Mouse (Mus musculus): ENCODE results near the gene Mmab. TPM values are rescaled to one million over a fixed set of nuclear protein-coding genes. Genes with fewer than 3 reads are reported as not detected.

Mmab gene
- 35.8 and 36.9 TPM in 2 replicates for polyA plus RNA-seq (2015; fragmentation: Nextera tagmentation; extraction: Ambion mirVana)

DNA sequence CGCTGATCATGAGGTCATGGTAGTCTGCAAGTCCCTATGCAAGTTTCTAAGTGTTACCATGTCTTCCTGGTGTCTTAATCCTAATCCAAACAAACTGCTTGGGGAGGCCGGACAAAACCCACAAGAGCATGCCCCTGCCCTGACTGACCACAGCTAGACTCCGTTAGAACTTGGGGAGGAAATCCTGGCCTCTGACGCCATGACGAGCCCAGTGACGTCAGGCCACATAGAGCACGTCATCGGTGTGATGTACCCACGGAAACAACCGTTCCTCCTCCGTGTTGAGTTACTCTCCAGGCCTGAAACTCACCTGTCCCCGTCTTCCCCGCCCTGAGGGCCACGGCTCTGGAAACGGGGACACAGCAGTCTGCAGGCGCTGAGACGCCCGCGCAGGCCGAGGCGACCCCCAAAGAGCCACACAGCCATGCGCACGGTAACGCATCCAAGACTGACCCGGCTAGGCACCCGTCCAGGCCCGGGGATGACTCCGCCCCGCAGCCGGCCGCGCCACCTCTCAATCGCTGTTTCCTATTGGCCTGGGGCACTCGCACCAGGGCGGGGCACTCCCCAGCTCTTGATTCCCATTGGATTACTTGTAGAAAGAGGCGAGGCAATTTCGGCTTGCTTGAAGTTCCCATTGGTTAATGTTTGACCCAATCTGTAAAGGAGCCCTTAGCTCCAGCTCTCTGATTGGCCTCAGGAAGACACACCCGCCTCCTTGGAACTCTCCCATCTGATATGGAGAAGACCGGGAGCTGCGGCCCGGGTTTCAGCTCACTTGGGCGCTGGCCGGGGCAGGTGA lies at the start of gene Mmab, which contains the start of gene Mvk:
Mmab (minus strand) TSS at position 495 of the 802 bp plus-strand sequence.
Mvk (plus strand) TSS at position 704 of the 802 bp plus-strand sequence.
- peak within 1 kb of the TSS; percentile 96 for H3K4me3 ChIP-seq (ENCODE audit: low read length)
- peak; percentile 98 for ATAC-seq (ENCODE audit: low FRiP score, low TSS enrichment)
- 2% methylated on average over 43 of the region's 43 CpGs for WGBS
- peak within 1 kb of the TSS; percentile 75 for H3K27ac ChIP-seq (ENCODE audit: low read length)
- peaks cover 17% of the 10 kb centered on the region; the same call in 1 of the 2 replicates for H3K36me3 ChIP-seq (ENCODE audit: insufficient read depth, low read length)
- H3K9ac ChIP-seq (replicated peaks; ENCODE audit: low read length) = peak within 1 kb of the TSS; percentile 90
- H3K9me3 ChIP-seq (ENCODE audit: low read length) = no peaks in the 10 kb centered on the region
- peak within 1 kb of the TSS; percentile 89 for H3K4me2 ChIP-seq (replicated peaks; ENCODE audit: low read depth, low read length)
- no peaks in the 10 kb centered on the region for H3K27me3 ChIP-seq (ENCODE audit: insufficient read depth, low read length)
- H3K4me1 ChIP-seq (ENCODE audit: insufficient read depth, low read length) = peaks cover 14% of the 10 kb centered on the region

DNA sequence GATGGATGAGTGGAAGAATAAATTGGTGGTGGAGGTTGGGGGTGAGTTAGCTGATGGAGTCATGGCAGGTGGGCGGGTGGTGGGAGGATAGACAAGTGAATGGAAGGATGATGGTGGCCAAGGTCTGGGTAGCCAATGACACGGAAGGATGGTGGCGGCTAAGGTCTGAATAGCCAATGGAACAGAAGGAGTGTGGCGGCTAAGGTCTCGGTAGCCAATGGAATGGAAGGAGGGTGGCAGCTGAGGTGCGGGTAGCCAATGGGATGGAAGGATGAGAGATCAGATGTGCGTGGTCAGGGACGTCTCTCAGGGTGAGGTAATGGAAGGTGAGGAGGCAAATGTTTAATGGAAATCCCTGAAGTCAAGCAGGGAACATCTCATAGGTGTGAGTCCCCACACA lies 46.4 kb upstream of the Mmab start:
- Histone ChIP-seq H3K9me3 (ENCODE audit: low read length) (0 out of 2 replicates have a peak, but pooled peaks cover 2% of the 10 kb centered on the region), H3K27me3 (ENCODE audit: insufficient read depth, low read length) (no peaks in the 10 kb centered on the region), H3K4me2 (replicated peaks; ENCODE audit: low read depth, low read length) (no peak overlapping the region), H3K4me3 (ENCODE audit: low read length) (no peak overlapping the region), H3K4me1 (ENCODE audit: insufficient read depth, low read length) (0 out of 2 replicates have a peak, but pooled peaks cover 3% of the 10 kb centered on the region), H3K36me3 (ENCODE audit: insufficient read depth, low read length) (no peaks in the 10 kb centered on the region), H3K9ac (replicated peaks; ENCODE audit: low read length) (no peak overlapping the region), H3K27ac (ENCODE audit: low read length) (no peak overlapping the region)
- 95% methylated on average over 8 of the region's 8 CpGs for WGBS
- ATAC-seq (ENCODE audit: low FRiP score, low TSS enrichment) = no peak

DNA sequence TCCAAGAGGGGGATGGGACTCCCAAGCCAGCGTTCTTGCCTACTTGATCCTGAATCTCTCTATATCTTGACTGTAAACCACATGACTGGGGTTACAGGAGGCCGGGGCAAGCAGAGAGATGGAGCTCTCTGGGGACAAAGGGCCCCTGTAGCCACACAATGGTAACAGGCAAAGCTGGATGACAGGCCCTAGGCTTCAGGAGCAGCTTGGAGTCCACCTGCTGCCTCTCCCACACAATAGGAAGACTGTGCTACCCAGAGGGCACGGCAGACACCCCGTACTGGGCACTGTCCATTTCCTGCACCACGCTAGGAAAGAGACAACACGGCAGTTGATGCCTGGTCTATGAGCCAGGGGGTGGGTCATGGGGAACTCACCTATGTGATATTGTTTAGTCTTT lies 45.7 kb upstream of the Mmab start:
- no peak overlapping the region for H3K4me2 ChIP-seq (replicated peaks; ENCODE audit: low read depth, low read length)
- H3K27ac ChIP-seq (ENCODE audit: low read length) = no peak overlapping the region
- ATAC-seq (ENCODE audit: low FRiP score, low TSS enrichment) = no peak
- H3K9me3 ChIP-seq (ENCODE audit: low read length) = 0 out of 2 replicates have a peak, but pooled peaks cover 2% of the 10 kb centered on the region
- H3K27me3 ChIP-seq (ENCODE audit: insufficient read depth, low read length) = no peaks in the 10 kb centered on the region
- H3K9ac ChIP-seq (replicated peaks; ENCODE audit: low read length) = no peak overlapping the region
- no peak overlapping the region for H3K4me3 ChIP-seq (ENCODE audit: low read length)
- 89% methylated on average over 6 of the region's 6 CpGs for WGBS
- no peaks in the 10 kb centered on the region for H3K36me3 ChIP-seq (ENCODE audit: insufficient read depth, low read length)
- H3K4me1 ChIP-seq (ENCODE audit: insufficient read depth, low read length) = 0 out of 2 replicates have a peak, but pooled peaks cover 3% of the 10 kb centered on the region

DNA sequence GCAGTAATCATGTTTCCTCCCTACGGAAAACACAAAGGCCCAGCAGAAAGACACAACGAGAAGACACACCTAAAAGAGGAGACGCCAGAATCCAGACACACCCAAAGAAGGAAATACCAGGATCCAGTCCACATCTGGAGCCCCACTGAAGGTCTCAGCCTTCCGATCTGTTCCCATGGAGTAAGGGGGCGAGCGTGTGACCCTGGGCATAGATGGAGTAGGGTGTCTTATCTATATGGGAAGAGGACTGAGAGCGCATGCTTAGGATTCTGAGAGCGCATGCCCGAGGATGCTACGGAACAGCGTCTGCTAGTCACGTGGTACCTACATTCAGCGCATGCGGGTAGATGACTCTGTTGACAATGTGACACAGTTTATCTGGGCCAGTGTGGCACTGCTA lies 41.8 kb upstream of the Mmab start:
- WGBS = 91% methylated on average over 14 of the region's 14 CpGs

DNA sequence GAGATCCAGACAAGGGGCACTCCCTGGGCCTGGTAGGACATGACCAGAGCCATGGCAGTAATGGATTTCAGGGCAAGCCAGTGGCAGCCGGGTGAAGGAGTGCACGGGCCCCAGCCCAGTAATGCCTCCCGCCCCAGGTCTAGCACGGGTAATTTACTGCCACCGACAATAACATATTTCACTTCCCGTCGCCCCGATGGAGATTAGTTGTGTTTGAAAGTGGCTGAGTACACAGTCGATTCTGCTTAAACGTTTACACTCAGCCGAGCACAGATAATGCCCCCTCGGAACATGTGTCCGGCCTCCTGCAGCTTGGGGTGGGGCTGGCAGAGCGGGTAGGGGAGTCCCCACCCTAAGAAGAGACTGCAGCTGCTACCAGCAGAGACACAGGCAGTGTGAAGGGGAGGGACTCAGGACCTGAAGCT lies 38.7 kb upstream of the Mmab start:
- H3K36me3 ChIP-seq (ENCODE audit: insufficient read depth, low read length) = no peaks in the 10 kb centered on the region
- H3K4me3 ChIP-seq (ENCODE audit: low read length) = no peak overlapping the region
- ATAC-seq (ENCODE audit: low FRiP score, low TSS enrichment) = 0 out of 2 replicates have a peak, but pooled peaks have one; percentile 31
- H3K9me3 ChIP-seq (ENCODE audit: low read length) = no peaks in the 10 kb centered on the region
- H3K9ac ChIP-seq (replicated peaks; ENCODE audit: low read length) = 0 out of 2 replicates have a peak overlapping the region, but pooled peaks have one; percentile 29
- WGBS = 6% methylated on average over 14 of the region's 14 CpGs
- H3K4me1 ChIP-seq (ENCODE audit: insufficient read depth, low read length) = peaks cover 7% of the 10 kb centered on the region; the same call in 1 of the 2 replicates
- no peak overlapping the region for H3K27ac ChIP-seq (ENCODE audit: low read length)
- peak overlapping the region; percentile 33; the same call in 1 of the 2 replicates for H3K4me2 ChIP-seq (replicated peaks; ENCODE audit: low read depth, low read length)
- no peaks in the 10 kb centered on the region for H3K27me3 ChIP-seq (ENCODE audit: insufficient read depth, low read length)

More for the DNA sequence above, 41.8 kb upstream of the Mmab start:
- no peak overlapping the region for H3K27ac ChIP-seq (ENCODE audit: low read length)
- H3K9me3 ChIP-seq (ENCODE audit: low read length) = no peaks in the 10 kb centered on the region
- H3K36me3 ChIP-seq (ENCODE audit: insufficient read depth, low read length) = no peaks in the 10 kb centered on the region
- H3K4me3 ChIP-seq (ENCODE audit: low read length) = no peak overlapping the region
- H3K4me2 ChIP-seq (replicated peaks; ENCODE audit: low read depth, low read length) = no peak overlapping the region
- ATAC-seq (ENCODE audit: low FRiP score, low TSS enrichment) = no peak
- H3K4me1 ChIP-seq (ENCODE audit: insufficient read depth, low read length) = peaks cover 9% of the 10 kb centered on the region; the same call in 1 of the 2 replicates
- H3K27me3 ChIP-seq (ENCODE audit: insufficient read depth, low read length) = no peaks in the 10 kb centered on the region
- no peak overlapping the region for H3K9ac ChIP-seq (replicated peaks; ENCODE audit: low read length)

DNA sequence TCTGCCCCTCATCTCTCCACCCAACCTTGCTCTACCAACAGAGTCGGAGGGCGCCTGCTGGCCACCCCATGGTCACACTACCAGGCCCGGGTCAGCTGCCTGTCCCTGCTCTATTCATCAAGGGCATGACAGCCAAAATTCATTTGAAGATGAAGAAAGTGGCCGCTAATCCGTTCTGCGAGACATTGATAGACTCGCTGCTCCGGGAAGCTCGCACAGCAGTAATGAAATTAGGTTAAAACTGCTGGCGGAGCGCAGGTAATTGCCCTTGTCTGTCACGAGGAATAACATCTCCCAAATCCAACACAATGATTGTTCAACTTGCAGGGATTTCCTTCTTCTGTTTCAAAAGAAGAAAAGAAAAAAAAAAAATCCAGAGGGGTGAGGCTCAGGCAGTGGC lies 34.4 kb upstream of the Mmab start:
- H3K4me2 ChIP-seq (replicated peaks; ENCODE audit: low read depth, low read length) = no peak overlapping the region
- no peak overlapping the region for H3K27ac ChIP-seq (ENCODE audit: low read length)
- H3K27me3 ChIP-seq (ENCODE audit: insufficient read depth, low read length) = no peaks in the 10 kb centered on the region
- H3K9me3 ChIP-seq (ENCODE audit: low read length) = no peaks in the 10 kb centered on the region
- no peak for ATAC-seq (ENCODE audit: low FRiP score, low TSS enrichment)
- H3K4me3 ChIP-seq (ENCODE audit: low read length) = no peak overlapping the region
- H3K36me3 ChIP-seq (ENCODE audit: insufficient read depth, low read length) = no peaks in the 10 kb centered on the region
- H3K4me1 ChIP-seq (ENCODE audit: insufficient read depth, low read length) = peaks cover 15% of the 10 kb centered on the region
- 85% methylated on average over 12 of the region's 12 CpGs for WGBS
- no peak overlapping the region for H3K9ac ChIP-seq (replicated peaks; ENCODE audit: low read length)

DNA sequence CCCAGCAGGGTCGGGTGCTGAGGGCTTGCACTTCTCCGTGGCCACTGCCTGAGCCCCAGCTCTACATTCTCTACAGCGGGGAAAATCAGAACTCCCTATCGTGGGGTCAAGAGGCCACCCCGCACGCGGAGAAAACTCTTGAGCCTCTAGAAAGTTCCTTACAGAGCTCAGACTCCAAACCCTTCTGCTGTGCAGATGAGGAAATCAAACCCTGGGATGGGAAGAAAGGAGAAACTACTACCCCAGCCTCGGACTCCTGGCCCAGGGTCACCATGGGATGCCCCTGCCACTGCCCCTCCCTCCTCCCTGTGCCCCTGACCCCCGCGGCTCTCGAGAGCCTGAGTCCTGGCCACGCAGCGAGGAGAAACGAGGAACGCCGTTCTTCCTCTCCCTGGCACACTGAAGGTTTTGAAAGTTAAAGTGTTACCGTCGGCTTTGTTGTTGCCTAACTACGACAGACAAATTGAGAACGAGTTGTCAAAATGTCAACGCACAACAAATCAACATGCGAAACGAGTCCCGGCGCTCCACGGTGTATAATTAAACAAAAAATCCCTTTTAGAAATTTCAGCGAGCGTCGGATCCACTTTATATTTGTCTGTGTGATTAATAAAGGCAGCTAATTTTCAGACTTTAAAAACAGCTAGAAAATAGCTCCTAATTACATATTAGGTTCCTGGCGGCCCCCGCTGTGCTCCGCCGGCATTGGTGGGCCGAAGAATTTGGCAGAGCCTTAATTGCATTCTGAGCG lies 31.1 kb upstream of the Mmab start:
- Histone ChIP-seq H3K9me3 (ENCODE audit: low read length) (no peaks in the 10 kb centered on the region), H3K4me2 (replicated peaks; ENCODE audit: low read depth, low read length) (peak overlapping the region; percentile 22), H3K4me3 (ENCODE audit: low read length) (no peak overlapping the region), H3K27me3 (ENCODE audit: insufficient read depth, low read length) (no peaks in the 10 kb centered on the region), H3K9ac (replicated peaks; ENCODE audit: low read length) (no peak overlapping the region), H3K27ac (ENCODE audit: low read length) (no peak overlapping the region), H3K4me1 (ENCODE audit: insufficient read depth, low read length) (peaks cover 8% of the 10 kb centered on the region; the same call in 1 of the 2 replicates), H3K36me3 (ENCODE audit: insufficient read depth, low read length) (no peaks in the 10 kb centered on the region)
- ATAC-seq (ENCODE audit: low FRiP score, low TSS enrichment) = no peak
- WGBS = 35% methylated on average over 35 of the region's 35 CpGs

DNA sequence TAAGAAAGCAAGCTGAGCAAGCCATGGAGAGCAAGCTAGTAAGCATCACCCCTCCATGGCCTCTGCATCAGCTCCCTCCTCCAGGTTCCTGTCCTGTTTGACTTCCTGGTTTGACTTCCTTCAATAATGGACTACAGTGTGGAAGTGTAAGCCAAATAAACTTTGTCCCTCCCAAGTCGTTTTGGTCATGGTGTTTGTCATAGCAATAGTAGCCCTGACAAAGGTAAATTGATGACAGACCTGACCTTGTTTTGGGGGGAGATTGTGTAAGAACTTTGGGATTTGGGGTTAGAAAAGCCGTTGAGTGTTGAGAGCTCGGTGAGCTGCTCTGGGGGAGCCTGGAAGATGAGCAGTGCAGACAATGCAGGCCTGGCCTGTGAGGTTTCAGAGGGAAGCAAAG lies 26.5 kb upstream of the Mmab start:
- Histone ChIP-seq H3K27me3 (ENCODE audit: insufficient read depth, low read length) (no peaks in the 10 kb centered on the region), H3K27ac (ENCODE audit: low read length) (no peak overlapping the region), H3K9me3 (ENCODE audit: low read length) (no peaks in the 10 kb centered on the region), H3K4me1 (ENCODE audit: insufficient read depth, low read length) (peaks cover 35% of the 10 kb centered on the region), H3K4me3 (ENCODE audit: low read length) (no peak overlapping the region), H3K4me2 (replicated peaks; ENCODE audit: low read depth, low read length) (no peak overlapping the region), H3K9ac (replicated peaks; ENCODE audit: low read length) (no peak overlapping the region), H3K36me3 (ENCODE audit: insufficient read depth, low read length) (no peaks in the 10 kb centered on the region)
- ATAC-seq (ENCODE audit: low FRiP score, low TSS enrichment) = no peak
- 52% methylated on average over 3 of the region's 3 CpGs for whole genome bisulfite sequencing

DNA sequence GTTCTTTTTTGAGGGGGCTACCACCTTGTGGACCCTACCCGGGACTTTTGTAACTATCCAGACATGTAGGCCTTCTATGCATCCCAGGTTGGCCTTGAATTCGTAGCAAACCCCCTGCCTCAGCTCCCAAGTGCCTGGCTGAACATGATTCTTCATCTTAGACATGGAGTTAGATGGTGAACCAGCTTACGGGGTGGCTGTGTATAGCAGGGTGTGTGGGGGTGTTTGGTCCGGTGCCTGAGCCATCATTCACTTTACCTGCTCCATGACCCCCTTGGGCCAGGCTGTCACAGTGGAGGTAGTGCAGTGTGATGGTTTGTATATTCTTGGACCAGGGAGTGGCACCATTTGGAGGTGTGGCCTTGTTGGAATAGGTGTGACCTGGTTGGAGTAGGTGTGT lies 24.1 kb upstream of the Mmab start:
- H3K27me3 ChIP-seq (ENCODE audit: insufficient read depth, low read length) = no peaks in the 10 kb centered on the region
- 63% methylated on average over 4 of the region's 4 CpGs for WGBS
- no peaks in the 10 kb centered on the region for H3K36me3 ChIP-seq (ENCODE audit: insufficient read depth, low read length)
- H3K4me2 ChIP-seq (replicated peaks; ENCODE audit: low read depth, low read length) = peak overlapping the region; percentile 63
- no peaks in the 10 kb centered on the region for H3K9me3 ChIP-seq (ENCODE audit: low read length)
- H3K27ac ChIP-seq (ENCODE audit: low read length) = peak overlapping the region; percentile 82
- H3K9ac ChIP-seq (replicated peaks; ENCODE audit: low read length) = peak overlapping the region; percentile 53
- H3K4me1 ChIP-seq (ENCODE audit: insufficient read depth, low read length) = peaks cover 35% of the 10 kb centered on the region
- no peak; the same call in 1 of the 2 replicates for ATAC-seq (ENCODE audit: low FRiP score, low TSS enrichment)
- H3K4me3 ChIP-seq (ENCODE audit: low read length) = no peak overlapping the region

Data from kidney, embryonic 16.5 days (tissue).